Mouse (Mus musculus): ENCODE results near the gene Sult3a1. TPM values are rescaled to one million over a fixed set of nuclear protein-coding genes. Genes with fewer than 3 reads are reported as not detected.
"Not testable (repeated sequence)": the region's sequence is repeated elsewhere in the genome, so short reads cannot be mapped to it uniquely, and the experiment has no call there.

Gene Sult3a1
- total and polyA plus RNA-seq, 2 experiments from 2014 or later, result not detected

GRCm38 (mm10) chr10:33870441-33870840 lies 12.9 kb downstream of the Sult3a1 start:
- Histone ChIP-seq H3K27ac (ENCODE audit: low read depth, low read length) (no peak overlapping the region), H3K9me3 (ENCODE audit: low read length) (no peaks in the 10 kb centered on the region), H3K4me3 (ENCODE audit: low read depth, low read length) (no peak overlapping the region), H3K4me1 (ENCODE audit: insufficient read depth, low read length) (no peaks in the 10 kb centered on the region), H3K9ac (replicated peaks; ENCODE audit: low read length, poor library complexity, severe bottlenecking) (no peak overlapping the region), H3K36me3 (ENCODE audit: insufficient read depth, low read length) (no peaks in the 10 kb centered on the region), H3K4me2 (ENCODE audit: low read depth, low read length, poor library complexity, severe bottlenecking) (no peak overlapping the region), H3K27me3 (ENCODE audit: insufficient read depth, low read length) (no peaks in the 10 kb centered on the region)
- no peak for ATAC-seq (ENCODE audit: low FRiP score)
- no peak for DNase-seq (ENCODE audit: low spot score)
- WGBS, result 10% methylated on average over 1 of the region's 1 CpGs
- TF ChIP-seq CTCF (IDR thresholded peaks at IDR 0.05), result no peak

GRCm38 (mm10) chr10:33872672-33873398 lies 15.3 kb downstream of the Sult3a1 start:
- WGBS, result 93% methylated on average over 2 of the region's 2 CpGs
- Histone ChIP-seq H3K9me3 (ENCODE audit: low read length) (no peaks in the 10 kb centered on the region), H3K9ac (replicated peaks; ENCODE audit: low read length, poor library complexity, severe bottlenecking) (no peak overlapping the region), H3K4me1 (ENCODE audit: insufficient read depth, low read length) (no peaks in the 10 kb centered on the region), H3K4me2 (ENCODE audit: low read depth, low read length, poor library complexity, severe bottlenecking) (no peak overlapping the region), H3K27me3 (ENCODE audit: insufficient read depth, low read length) (no peaks in the 10 kb centered on the region), H3K4me3 (ENCODE audit: low read depth, low read length) (no peak overlapping the region), H3K36me3 (ENCODE audit: insufficient read depth, low read length) (no peaks in the 10 kb centered on the region), H3K27ac (ENCODE audit: low read depth, low read length) (no peak overlapping the region)
- DNase-seq (ENCODE audit: low spot score) (no peak), ATAC-seq (ENCODE audit: low FRiP score) (no peak)
- no peak for TF ChIP-seq CTCF (IDR thresholded peaks at IDR 0.05)

- ATAC-seq (ENCODE audit: low FRiP score); H3K36me3 ChIP-seq (ENCODE audit: insufficient read depth, low read length); H3K9ac ChIP-seq (replicated peaks; ENCODE audit: low read length, poor library complexity, severe bottlenecking); H3K4me3 ChIP-seq (ENCODE audit: low read depth, low read length); H3K27ac ChIP-seq (ENCODE audit: low read depth, low read length); H3K4me2 ChIP-seq (ENCODE audit: low read depth, low read length, poor library complexity, severe bottlenecking); H3K27me3 ChIP-seq (ENCODE audit: insufficient read depth, low read length); DNase-seq (ENCODE audit: low spot score); H3K4me1 ChIP-seq (ENCODE audit: insufficient read depth, low read length); H3K9me3 ChIP-seq (ENCODE audit: low read length): not testable (repeated sequence)
- WGBS, result 73% methylated on average over 2 of the region's 2 CpGs
Observed at GRCm38 (mm10) chr10:33882411-33882810, 24.9 kb downstream of the Sult3a1 start.

GRCm38 (mm10) chr10:33901520-33901919 lies 44.0 kb downstream of the Sult3a1 start:
- H3K36me3 ChIP-seq (ENCODE audit: insufficient read depth, low read length); DNase-seq (ENCODE audit: low spot score); H3K27ac ChIP-seq (ENCODE audit: low read depth, low read length); H3K9me3 ChIP-seq (ENCODE audit: low read length); H3K4me3 ChIP-seq (ENCODE audit: low read depth, low read length); H3K4me2 ChIP-seq (ENCODE audit: low read depth, low read length, poor library complexity, severe bottlenecking); H3K4me1 ChIP-seq (ENCODE audit: insufficient read depth, low read length); H3K9ac ChIP-seq (replicated peaks; ENCODE audit: low read length, poor library complexity, severe bottlenecking); H3K27me3 ChIP-seq (ENCODE audit: insufficient read depth, low read length); ATAC-seq (ENCODE audit: low FRiP score): not testable (repeated sequence)
- WGBS, result 95% methylated on average over 1 of the region's 1 CpGs

- 6% methylated on average over 17 of the region's 17 CpGs for WGBS
- TF ChIP-seq CTCF (IDR thresholded peaks at IDR 0.05), result no peak
- Histone ChIP-seq H3K9me3 (ENCODE audit: low read length) (no peaks in the 10 kb centered on the region), H3K4me2 (ENCODE audit: low read depth, low read length, poor library complexity, severe bottlenecking) (peak within 1 kb of the TSS; percentile 82), H3K4me3 (ENCODE audit: low read depth, low read length) (peak within 1 kb of the TSS; percentile 52), H3K4me1 (ENCODE audit: insufficient read depth, low read length) (no peaks in the 10 kb centered on the region), H3K27ac (ENCODE audit: low read depth, low read length) (0 out of 2 replicates have a peak within 1 kb of the TSS, but pooled peaks have one; percentile 38), H3K9ac (replicated peaks; ENCODE audit: low read length, poor library complexity, severe bottlenecking) (peak within 1 kb of the TSS; percentile 51; the same call in 1 of the 2 replicates), H3K27me3 (ENCODE audit: insufficient read depth, low read length) (no peaks in the 10 kb centered on the region), H3K36me3 (ENCODE audit: insufficient read depth, low read length) (no peaks in the 10 kb centered on the region)
- peak; percentile 92 for DNase-seq (ENCODE audit: low spot score)
- ATAC-seq (ENCODE audit: low FRiP score), result peak; percentile 99
Observed at GRCm38 (mm10) chr10:33904530-33905481, 47.3 kb downstream of the Sult3a1 start, which contains the start of gene Rsph4a. Gene Rsph4a (plus strand): TSS chr10:33905111.

All from midbrain, postnatal 0 days (tissue).